Mouse (Mus musculus) megakaryocyte, embryonic 14.5 days (primary cell): ENCODE measurements at regions not wholly inside any gene's neighbourhood (a gene's known extent, or its start where the extent isn't known, plus 50 kb on each side); places are given as distances from the start of the nearest gene placed in this dataset.
A peak's percentile ranks its signal among the peaks of the same experiment; 100 is the strongest.

ENCODE experiments used
- H3K27me3 ChIP-seq: replicated peaks from 2 replicates; pipeline ENCODE3; 2012; ENCODE audit warnings: inconsistent platforms
- H3K36me3 ChIP-seq: replicated peaks from 2 replicates; pipeline ENCODE3; 2012; ENCODE audit warnings: low read length, inconsistent platforms, mixed read lengths
- H3K4me1 ChIP-seq: 2 replicates; pipeline ENCODE4 v1.6.1; 2012; ENCODE audit warnings: inconsistent platforms
- H3K4me3 ChIP-seq: replicated peaks from 2 replicates; pipeline ENCODE3; 2012; ENCODE audit warnings: moderate library complexity, mild to moderate bottlenecking, inconsistent platforms
- H3K9me3 ChIP-seq: 2 replicates; pipeline ENCODE4 v1.6.1; 2012; ENCODE audit warnings: inconsistent platforms
- FLI1 ChIP-seq: IDR thresholded peaks from 2 replicates; pipeline ENCODE4 v1.6.1; 2012; ENCODE audit warnings: low read length, inconsistent platforms, mixed read lengths
- GATA1 ChIP-seq: IDR thresholded peaks from 3 replicates; pipeline ENCODE4 v1.6.1; 2012; ENCODE audit warnings: mixed read lengths, low read length, inconsistent platforms, borderline replicate concordance

DNA sequence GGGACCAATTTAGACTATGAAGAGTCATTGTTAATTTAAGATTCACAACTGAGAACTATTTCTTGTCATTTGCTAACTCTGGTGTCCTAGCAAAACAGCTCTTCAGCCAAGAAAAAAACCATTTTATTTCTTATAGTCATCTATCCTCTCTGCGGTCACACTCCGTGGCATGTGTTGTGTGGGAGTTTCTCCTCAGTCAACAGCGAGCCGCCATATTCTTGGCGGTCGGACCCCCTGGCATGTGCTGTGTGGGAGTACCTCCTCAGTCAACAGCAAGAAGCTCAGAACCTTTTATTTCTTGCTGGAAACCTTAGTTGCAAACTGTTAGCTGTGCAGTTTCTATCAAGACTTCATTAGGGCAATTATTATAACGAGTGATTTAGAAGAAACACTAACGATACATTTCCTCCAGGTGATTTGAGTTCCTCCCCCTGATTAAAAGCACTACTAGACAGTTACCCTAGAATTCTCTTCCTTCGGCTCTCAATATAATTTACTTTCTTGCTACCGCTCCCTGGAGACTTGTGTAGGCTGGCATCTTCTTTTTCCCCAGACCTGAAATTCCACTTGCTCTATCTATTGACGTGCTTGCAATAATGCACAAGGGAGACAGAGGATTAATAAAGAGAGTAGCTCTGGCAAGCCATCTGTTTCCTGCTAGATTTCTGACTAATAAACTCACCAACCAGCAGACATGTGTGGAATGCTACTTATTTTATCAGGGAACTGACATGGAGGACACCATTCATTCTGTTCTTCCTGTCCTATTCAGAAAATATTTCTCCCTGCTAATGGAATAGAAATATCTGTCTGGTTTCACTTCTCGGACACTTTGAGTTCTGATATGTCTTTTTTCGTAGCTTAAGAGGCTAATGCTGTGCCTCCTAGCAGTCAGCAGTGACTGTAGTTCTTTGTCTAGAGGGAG is 359.5 kb downstream of the Ice1 start:
- no peaks in the 10 kb centered on the region for H3K27me3 ChIP-seq
- H3K36me3 ChIP-seq = no peaks in the 10 kb centered on the region
- no peak for TF ChIP-seq GATA1
- TF ChIP-seq FLI1 = no peak
- peaks cover 23% of the 10 kb centered on the region; the same call in 1 of the 2 replicates for H3K9me3 ChIP-seq
- no peaks in the 10 kb centered on the region for H3K4me1 ChIP-seq
- no peak overlapping the region for H3K4me3 ChIP-seq

GRCm38 (mm10) chr13:70281051-70281847 is 356.2 kb downstream of the Ice1 start:
- TF ChIP-seq GATA1 = no peak
- no peak for TF ChIP-seq FLI1

GRCm38 (mm10) chr13:70282731-70283130 is 354.7 kb downstream of the Ice1 start:
- Histone ChIP-seq H3K27me3 (no peaks in the 10 kb centered on the region), H3K9me3 (peaks cover 45% of the 10 kb centered on the region), H3K4me3 (no peak overlapping the region), H3K4me1 (no peaks in the 10 kb centered on the region), H3K36me3 (no peaks in the 10 kb centered on the region)
- TF ChIP-seq GATA1 (no peak), FLI1 (no peak)

More at GRCm38 (mm10) chr13:70281051-70281847, 356.2 kb downstream of the Ice1 start:
- Histone ChIP-seq H3K4me1 (no peaks in the 10 kb centered on the region), H3K27me3 (no peaks in the 10 kb centered on the region), H3K9me3 (peaks cover 38% of the 10 kb centered on the region), H3K4me3 (no peak overlapping the region), H3K36me3 (no peaks in the 10 kb centered on the region)

- TF ChIP-seq FLI1 = no peak
- TF ChIP-seq GATA1 = no peak
- peaks cover 49% of the 10 kb centered on the region for H3K9me3 ChIP-seq
- H3K4me1 ChIP-seq = no peaks in the 10 kb centered on the region
- no peaks in the 10 kb centered on the region for H3K36me3 ChIP-seq
- no peaks in the 10 kb centered on the region for H3K27me3 ChIP-seq
- H3K4me3 ChIP-seq = no peak overlapping the region
Observed at GRCm38 (mm10) chr13:70283231-70283630, 354.2 kb downstream of the Ice1 start.

GRCm38 (mm10) chr13:70292713-70293112 is 344.7 kb downstream of the Ice1 start:
- Histone ChIP-seq H3K4me1 (no peaks in the 10 kb centered on the region), H3K36me3 (no peaks in the 10 kb centered on the region), H3K9me3 (peaks cover 19% of the 10 kb centered on the region), H3K4me3 (no peak overlapping the region), H3K27me3 (no peaks in the 10 kb centered on the region)
- TF ChIP-seq FLI1 (no peak), GATA1 (no peak)

DNA sequence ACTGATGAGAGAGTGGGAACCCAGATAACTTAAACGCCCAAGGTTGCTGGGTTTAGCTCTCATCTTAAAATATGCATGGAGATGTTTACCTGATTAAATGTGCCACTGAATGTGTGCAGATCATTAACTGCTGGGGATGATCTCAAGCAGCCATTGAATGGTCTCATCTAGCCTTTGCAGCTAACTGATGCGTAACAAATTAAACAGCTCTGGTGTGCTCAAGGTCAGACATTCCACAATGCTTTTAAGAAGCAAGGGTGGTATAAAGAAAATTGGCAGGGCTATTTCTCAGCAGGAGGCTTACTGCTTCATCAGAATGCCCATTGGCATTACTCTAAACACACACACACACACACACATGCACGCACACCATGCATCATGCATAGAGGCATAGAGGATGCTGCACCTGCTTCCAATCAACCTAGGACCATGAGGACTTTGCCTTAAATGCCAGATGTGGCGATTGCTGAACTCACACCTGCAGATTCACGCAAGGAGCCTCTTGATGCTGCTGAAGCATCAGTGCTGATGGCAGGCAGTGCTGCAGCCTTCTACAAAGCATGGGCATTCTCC is 333.4 kb downstream of the Ice1 start:
- Histone ChIP-seq H3K9me3 (peaks cover 68% of the 10 kb centered on the region), H3K4me1 (no peaks in the 10 kb centered on the region), H3K36me3 (no peaks in the 10 kb centered on the region), H3K27me3 (no peaks in the 10 kb centered on the region), H3K4me3 (peak overlapping the region; percentile 28)
- TF ChIP-seq GATA1 = no peak
- no peak for TF ChIP-seq FLI1

- Histone ChIP-seq H3K4me3 (no peak overlapping the region), H3K27me3 (no peaks in the 10 kb centered on the region), H3K36me3 (no peaks in the 10 kb centered on the region), H3K9me3 (peaks cover 59% of the 10 kb centered on the region), H3K4me1 (no peaks in the 10 kb centered on the region)
- TF ChIP-seq FLI1 (no peak), GATA1 (no peak)
Observed at GRCm38 (mm10) chr13:70310516-70310915, 326.9 kb downstream of the Ice1 start.

DNA sequence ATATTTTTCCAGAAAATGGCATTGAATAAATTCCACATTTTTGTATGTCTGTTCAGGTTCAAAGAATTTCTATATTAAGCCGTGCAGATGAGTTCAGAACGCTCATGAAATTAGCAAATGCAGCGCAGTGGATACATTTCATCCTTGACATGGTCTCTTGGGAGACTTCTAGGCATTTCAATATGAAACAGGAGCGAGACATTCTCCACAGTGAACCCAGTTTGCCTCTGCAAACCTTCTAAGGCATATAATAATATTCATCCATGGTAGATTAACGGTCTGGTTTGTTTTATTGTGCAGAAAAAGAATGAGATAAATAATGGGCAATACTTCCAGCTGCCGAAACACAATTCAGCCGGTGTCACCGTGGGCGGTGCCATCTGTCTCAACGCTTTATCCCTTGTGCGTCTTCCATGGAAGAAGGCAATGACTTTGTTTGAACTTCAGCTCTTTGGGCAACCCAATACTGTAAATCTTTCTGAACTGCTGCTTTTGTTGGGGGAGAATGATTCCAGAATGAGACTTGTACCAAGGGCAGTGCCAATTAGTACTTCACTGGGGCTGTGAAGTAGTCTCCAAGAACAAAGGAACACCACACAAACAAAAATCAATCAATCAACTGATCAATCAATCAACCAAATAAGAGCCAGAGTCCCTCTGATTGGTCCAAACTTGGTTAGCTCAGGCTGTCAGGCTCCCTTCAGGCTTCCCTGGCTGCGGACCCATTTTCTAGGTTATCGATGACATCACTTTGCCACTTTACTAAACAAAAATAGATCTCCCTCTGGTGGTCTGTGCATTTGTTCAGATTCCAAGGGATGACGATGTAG is 326.0 kb downstream of the Ice1 start:
- H3K27me3 ChIP-seq = no peaks in the 10 kb centered on the region
- H3K4me3 ChIP-seq = no peak overlapping the region
- H3K4me1 ChIP-seq = no peaks in the 10 kb centered on the region
- no peak for TF ChIP-seq FLI1
- TF ChIP-seq GATA1 = no peak
- no peaks in the 10 kb centered on the region for H3K36me3 ChIP-seq
- peaks cover 57% of the 10 kb centered on the region for H3K9me3 ChIP-seq

DNA sequence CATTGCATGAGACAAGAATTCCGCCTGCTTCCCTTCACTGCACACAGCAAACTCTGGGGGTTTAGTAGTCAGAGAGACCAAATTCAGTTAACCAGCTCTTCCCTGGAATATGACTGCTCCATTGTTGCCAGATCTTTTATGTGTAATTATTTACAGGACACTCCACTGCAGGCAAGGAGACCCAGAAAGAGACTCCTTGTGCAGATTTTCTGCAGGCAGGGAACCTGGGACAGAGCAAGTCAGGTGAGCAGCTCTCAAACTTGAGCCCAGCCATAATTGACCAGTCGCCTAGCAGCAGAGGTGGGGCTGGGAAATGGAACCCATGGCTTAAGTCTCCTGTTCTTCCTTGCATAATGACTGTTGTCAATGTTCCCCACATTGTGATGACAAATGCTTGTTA is 324.2 kb downstream of the Ice1 start:
- Histone ChIP-seq H3K36me3 (no peaks in the 10 kb centered on the region), H3K27me3 (no peaks in the 10 kb centered on the region), H3K9me3 (peaks cover 49% of the 10 kb centered on the region), H3K4me3 (no peak overlapping the region), H3K4me1 (no peaks in the 10 kb centered on the region)
- TF ChIP-seq FLI1 = no peak
- TF ChIP-seq GATA1 = no peak
